Mouse (Mus musculus): ENCODE measurements at regions not wholly inside any gene's neighbourhood (a gene's known extent, or its start where the extent isn't known, plus 50 kb on each side); places are given as distances from the start of the nearest gene placed in this dataset.
A peak's percentile ranks its signal among the peaks of the same experiment; 100 is the strongest.
"Not testable (repeated sequence)": the region's sequence is repeated elsewhere in the genome, so short reads cannot be mapped to it uniquely, and the experiment has no call there.

GRCm38 (mm10) chr3:157371509-157371908 lies 162.5 kb upstream of the Zranb2 start:
- no peak for DNase-seq (ENCODE audit: low spot score in 2 of 2)

GRCm38 (mm10) chr3:157373333-157373732 lies 160.6 kb upstream of the Zranb2 start:
- no peak for DNase-seq (ENCODE audit: low spot score in 2 of 2)

- DNase-seq (ENCODE audit: low spot score in 2 of 2) = no peak
These were observed 159.8 kb upstream of the Zranb2 start for GRCm38 (mm10) chr3:157374178-157374577.

- DNase-seq (ENCODE audit: low spot score in 2 of 2) = no peak
These were observed 156.4 kb upstream of the Zranb2 start for GRCm38 (mm10) chr3:157377531-157377930.

- no peak for DNase-seq (ENCODE audit: low spot score in 2 of 2)
These were observed 155.8 kb upstream of the Zranb2 start for GRCm38 (mm10) chr3:157378127-157378526.

- peak in 1 of 2 experiments; percentile 10 for DNase-seq (ENCODE audit: low spot score in 2 of 2)
These were observed 142.1 kb upstream of the Zranb2 start for GRCm38 (mm10) chr3:157391835-157392234.

- peak in 1 of 2 experiments; percentile 15 for DNase-seq (ENCODE audit: low spot score in 2 of 2)
These were observed 140.1 kb upstream of the Zranb2 start for GRCm38 (mm10) chr3:157393903-157394302.

- DNase-seq (ENCODE audit: low spot score in 2 of 2) = no peak
These were observed 134.1 kb upstream of the Zranb2 start for GRCm38 (mm10) chr3:157399909-157400308.

- no peak for DNase-seq (ENCODE audit: low spot score in 2 of 2)
These were observed 129.9 kb upstream of the Zranb2 start for GRCm38 (mm10) chr3:157404054-157404453.

GRCm38 (mm10) chr3:157423447-157423846 lies 110.5 kb upstream of the Zranb2 start:
- not testable (repeated sequence) for DNase-seq (ENCODE audit: low spot score in 2 of 2)

- no peak for DNase-seq (ENCODE audit: low spot score in 2 of 2)
These were observed 107.2 kb upstream of the Zranb2 start for GRCm38 (mm10) chr3:157426720-157427119.

- peak; percentile 76 to 78 for DNase-seq (ENCODE audit: low spot score in 2 of 2)
These were observed 84.2 kb upstream of the Zranb2 start for GRCm38 (mm10) chr3:157449794-157450193.

GRCm38 (mm10) chr3:157471600-157471999 lies 62.4 kb upstream of the Zranb2 start:
- DNase-seq (ENCODE audit: low spot score in 2 of 2) = no peak

GRCm38 (mm10) chr3:157472674-157473073 lies 61.3 kb upstream of the Zranb2 start:
- DNase-seq (ENCODE audit: low spot score in 2 of 2) = no peak

- no peak for DNase-seq (ENCODE audit: low spot score in 2 of 2)
These were observed 56.2 kb upstream of the Zranb2 start for GRCm38 (mm10) chr3:157477731-157478130.
